Mouse (Mus musculus) R1 (cell line): ENCODE measurements at regions not wholly inside any gene's neighbourhood (a gene's known extent, or its start where the extent isn't known, plus 50 kb on each side); places are given as distances from the start of the nearest gene placed in this dataset.

Source experiments
- DNase-seq: peaks from one replicate; pipeline ENCODE4 v3.0.0-alpha.2; 2018; ENCODE audit warnings: low read depth, low spot score

GRCm38 (mm10) chr4:80442711-80443110, 391.2 kb upstream of the Tyrp1 start:
- DNase-seq: no peak

- DNase-seq: peak; percentile 40
Observed at GRCm38 (mm10) chr4:80463615-80464014, 370.3 kb upstream of the Tyrp1 start.

GRCm38 (mm10) chr4:80475736-80476478, 358.0 kb upstream of the Tyrp1 start:
- DNase-seq: no peak

DNA sequence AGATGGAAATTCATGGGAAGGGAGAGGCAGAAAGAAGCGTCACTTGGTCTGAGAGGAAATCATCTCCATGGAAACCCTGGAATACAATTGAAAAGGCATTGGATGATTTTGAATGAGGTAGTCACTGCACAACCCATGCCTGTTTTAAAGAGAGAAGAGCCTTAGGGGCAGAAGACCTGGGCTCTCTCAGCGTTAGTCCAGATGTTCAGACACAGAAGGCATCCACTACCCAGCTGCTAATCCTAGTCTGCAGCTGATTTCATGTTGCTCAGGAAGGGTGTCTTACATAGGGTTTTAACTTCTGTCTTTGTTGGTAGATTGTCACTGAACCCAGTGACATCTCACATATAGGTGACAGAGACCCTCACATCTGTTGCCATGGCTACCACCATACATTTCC, 318.8 kb upstream of the Tyrp1 start:
- no peak for DNase-seq

GRCm38 (mm10) chr4:80517476-80518285, 316.2 kb upstream of the Tyrp1 start:
- DNase-seq: peak; percentile 38

DNA sequence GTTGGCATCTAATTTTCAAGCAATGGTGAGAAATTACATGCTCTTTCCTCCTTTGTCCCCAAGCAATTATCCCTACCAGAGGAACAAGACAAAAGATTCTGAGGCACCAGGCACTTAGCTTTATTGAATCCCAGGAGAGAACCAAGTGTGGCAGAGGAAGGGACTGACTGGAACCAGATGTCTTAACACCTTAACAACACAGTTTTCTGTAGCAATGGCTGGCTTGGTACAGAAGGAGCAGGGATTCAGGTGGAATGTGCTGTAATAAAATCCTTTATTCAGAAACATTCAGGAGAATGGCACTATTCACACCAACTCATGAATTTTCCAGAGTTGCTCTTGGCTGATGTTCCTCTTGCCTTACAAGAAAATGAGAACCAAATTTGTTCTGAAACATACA, 315.3 kb upstream of the Tyrp1 start:
- DNase-seq: no peak

GRCm38 (mm10) chr4:80539854-80540253, 294.1 kb upstream of the Tyrp1 start:
- DNase-seq: no peak

- DNase-seq: no peak
Observed at GRCm38 (mm10) chr4:80545086-80545485, 288.8 kb upstream of the Tyrp1 start.

DNA sequence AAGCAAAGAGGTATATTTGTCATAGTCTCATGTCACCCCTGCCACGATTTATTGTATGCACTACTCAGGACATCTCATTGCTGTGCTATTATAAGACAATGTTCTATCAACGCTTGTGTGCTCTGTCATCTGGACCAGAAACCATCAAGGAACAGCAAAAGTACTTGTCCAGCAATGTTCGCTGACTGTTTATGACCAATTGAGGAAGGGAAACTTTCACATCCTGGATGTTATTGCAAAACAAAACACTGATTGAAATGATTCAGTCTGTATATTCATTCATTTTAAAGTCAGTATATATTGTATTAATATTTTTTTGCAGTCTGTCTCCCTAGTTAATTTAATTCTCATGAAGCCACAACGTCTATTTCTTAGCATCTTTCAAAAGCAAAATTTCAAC, 244.5 kb upstream of the Tyrp1 start:
- no peak for DNase-seq

DNA sequence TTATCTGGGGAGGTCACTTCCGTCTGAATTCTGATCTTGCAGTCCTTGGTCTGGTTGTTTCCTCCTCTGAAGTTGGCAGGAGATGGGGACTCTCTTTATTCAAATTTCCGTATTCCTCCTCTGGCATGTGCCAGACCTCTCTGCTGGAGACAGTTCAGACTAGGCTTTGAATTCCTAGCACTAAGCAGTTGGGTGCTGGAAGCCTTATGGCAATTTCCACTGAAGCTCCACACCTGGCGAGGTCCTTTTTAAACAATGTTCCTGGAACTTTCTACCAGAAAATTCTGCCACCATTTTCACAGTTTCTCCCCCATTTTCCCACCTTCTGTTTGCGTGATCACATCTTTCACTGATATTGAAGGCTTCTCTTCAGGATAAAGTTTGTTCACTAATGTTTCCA, 205.7 kb upstream of the Tyrp1 start:
- no peak for DNase-seq

DNA sequence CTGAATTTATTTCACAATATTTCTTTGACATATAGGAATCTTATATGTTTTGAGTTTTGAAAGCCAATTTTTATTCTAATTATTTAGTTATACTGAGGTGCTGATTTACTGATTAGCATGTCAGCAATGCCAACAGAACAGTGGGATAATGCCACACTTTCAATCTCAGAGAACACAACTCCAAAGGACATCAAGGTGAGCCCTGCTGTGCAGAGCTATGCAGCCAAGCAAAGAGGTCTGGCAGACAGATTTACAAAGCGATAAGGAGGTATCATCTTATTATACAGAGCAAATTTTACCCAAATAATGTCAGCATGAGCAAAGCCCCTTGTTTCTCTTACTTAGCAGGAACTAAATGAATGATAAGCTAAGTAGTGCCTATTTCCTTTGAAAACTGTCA, 204.7 kb upstream of the Tyrp1 start:
- no peak for DNase-seq

DNA sequence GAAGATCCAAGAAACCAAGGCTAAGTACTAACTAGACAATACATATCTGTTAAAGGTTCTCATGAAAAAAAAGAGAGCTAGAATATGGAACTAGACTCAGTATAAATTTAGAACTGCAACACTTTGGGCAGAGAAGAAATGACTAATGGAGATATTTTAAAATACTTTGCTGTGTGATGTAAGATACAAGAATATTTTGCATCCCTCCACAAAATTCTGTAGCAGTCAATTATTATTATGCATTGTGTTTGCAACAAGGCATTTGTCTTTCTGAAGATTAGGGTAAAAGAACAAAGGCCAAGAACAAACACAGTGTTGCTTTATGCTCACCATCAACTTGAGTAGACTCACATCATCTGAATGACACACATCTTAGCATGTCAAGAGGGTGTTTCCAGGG, 203.7 kb upstream of the Tyrp1 start:
- DNase-seq: no peak

- no peak for DNase-seq
Observed at GRCm38 (mm10) chr4:80631041-80631440, 202.9 kb upstream of the Tyrp1 start.

DNA sequence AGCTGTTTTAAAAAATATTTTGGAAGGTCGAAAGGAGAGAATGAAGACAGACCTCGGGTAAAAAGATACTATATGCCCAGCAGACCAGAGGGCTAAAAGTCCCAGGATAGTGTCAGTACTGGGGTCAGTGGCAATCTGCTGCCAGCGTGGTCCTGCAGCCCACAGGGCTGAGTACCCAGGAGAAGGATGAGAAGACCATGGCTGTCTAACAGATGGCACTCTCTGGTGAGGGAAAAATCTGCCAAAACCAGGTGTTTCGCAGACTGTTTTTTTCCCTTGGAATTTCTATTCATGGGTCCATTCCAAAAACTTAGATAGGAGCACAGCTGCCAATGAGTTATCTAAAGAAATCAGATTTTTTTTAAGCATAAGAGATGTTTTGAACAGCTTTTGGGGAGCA, 202.5 kb upstream of the Tyrp1 start:
- DNase-seq: no peak

GRCm38 (mm10) chr4:80638381-80638780, 195.5 kb upstream of the Tyrp1 start:
- no peak for DNase-seq
